Mouse (Mus musculus): ENCODE results near the gene Itga2b. TPM values are rescaled to one million over a fixed set of nuclear protein-coding genes. Genes with fewer than 3 reads are reported as not detected.

Gene Itga2b
- total and polyA plus RNA-seq, 2 experiments from 2014 or later, result 4.8 to 5.4 TPM

GRCm38 (mm10) chr11:102444321-102444720 is 25.6 kb downstream of the Itga2b start:
- peaks cover 16% of the 10 kb centered on the region for H3K36me3 ChIP-seq (replicated peaks; ENCODE audit: control insufficient read depth, insufficient read depth, low read length)
- H3K9me3 ChIP-seq (replicated peaks; ENCODE audit: control insufficient read depth, low read length), result no peaks in the 10 kb centered on the region
- DNase-seq (ENCODE audit: low spot score) (no peak), ATAC-seq (ENCODE audit: insufficient read depth, low read depth) (no peak)
- no peak overlapping the region for H3K9ac ChIP-seq (replicated peaks; ENCODE audit: low read depth, low read length)
- 59% methylated on average over 3 of the region's 3 CpGs for WGBS
- no peak for TF ChIP-seq CTCF (IDR thresholded peaks at IDR 0.05; ENCODE audit: low read depth)
- no peak for TF ChIP-seq EP300 (IDR thresholded peaks at IDR 0.05; ENCODE audit: low read depth)
- H3K4me3 ChIP-seq (ENCODE audit: low read depth, low read length), result no peak overlapping the region
- H3K4me1 ChIP-seq (ENCODE audit: control insufficient read depth, insufficient read depth), result peaks cover 40% of the 10 kb centered on the region
- H3K4me2 ChIP-seq (ENCODE audit: low read depth, low read length), result no peak overlapping the region
- H3K27me3 ChIP-seq (ENCODE audit: control insufficient read depth, insufficient read depth, low read length), result 0 out of 2 replicates have a peak, but pooled peaks cover 7% of the 10 kb centered on the region
- no peak overlapping the region for H3K27ac ChIP-seq (ENCODE audit: low read depth)

GRCm38 (mm10) chr11:102443740-102444139 is 26.2 kb downstream of the Itga2b start:
- H3K4me2 ChIP-seq (ENCODE audit: low read depth, low read length), result no peak overlapping the region
- H3K27me3 ChIP-seq (ENCODE audit: control insufficient read depth, insufficient read depth, low read length), result 0 out of 2 replicates have a peak, but pooled peaks cover 7% of the 10 kb centered on the region
- no peak for ATAC-seq (ENCODE audit: insufficient read depth, low read depth)
- 33% methylated on average over 12 of the region's 12 CpGs for WGBS
- peaks cover 40% of the 10 kb centered on the region for H3K4me1 ChIP-seq (ENCODE audit: control insufficient read depth, insufficient read depth)
- TF ChIP-seq CTCF (IDR thresholded peaks at IDR 0.05; ENCODE audit: low read depth) (no peak), EP300 (IDR thresholded peaks at IDR 0.05; ENCODE audit: low read depth) (no peak)
- no peak for DNase-seq (ENCODE audit: low spot score)
- peaks cover 22% of the 10 kb centered on the region for H3K36me3 ChIP-seq (replicated peaks; ENCODE audit: control insufficient read depth, insufficient read depth, low read length)
- no peak overlapping the region; the same call in 1 of the 2 replicates for H3K9ac ChIP-seq (replicated peaks; ENCODE audit: low read depth, low read length)
- H3K4me3 ChIP-seq (ENCODE audit: low read depth, low read length), result no peak overlapping the region
- H3K27ac ChIP-seq (ENCODE audit: low read depth), result no peak overlapping the region
- no peaks in the 10 kb centered on the region for H3K9me3 ChIP-seq (replicated peaks; ENCODE audit: control insufficient read depth, low read length)

GRCm38 (mm10) chr11:102442089-102442488 is 27.8 kb downstream of the Itga2b start:
- Histone ChIP-seq H3K27ac (ENCODE audit: low read depth) (peak overlapping the region; percentile 40; the same call in 1 of the 2 replicates), H3K27me3 (ENCODE audit: control insufficient read depth, insufficient read depth, low read length) (no peaks in the 10 kb centered on the region), H3K36me3 (replicated peaks; ENCODE audit: control insufficient read depth, insufficient read depth, low read length) (peaks cover 22% of the 10 kb centered on the region), H3K9me3 (replicated peaks; ENCODE audit: control insufficient read depth, low read length) (no peaks in the 10 kb centered on the region), H3K9ac (replicated peaks; ENCODE audit: low read depth, low read length) (no peak overlapping the region), H3K4me3 (ENCODE audit: low read depth, low read length) (no peak overlapping the region), H3K4me2 (ENCODE audit: low read depth, low read length) (no peak overlapping the region), H3K4me1 (ENCODE audit: control insufficient read depth, insufficient read depth) (peaks cover 33% of the 10 kb centered on the region)
- TF ChIP-seq EP300 (IDR thresholded peaks at IDR 0.05; ENCODE audit: low read depth), result no peak
- TF ChIP-seq CTCF (IDR thresholded peaks at IDR 0.05; ENCODE audit: low read depth), result no peak
- DNase-seq (ENCODE audit: low spot score) (no peak), ATAC-seq (ENCODE audit: insufficient read depth, low read depth) (no peak)
- 80% methylated on average over 6 of the region's 6 CpGs for WGBS

- no peak overlapping the region for H3K27ac ChIP-seq (ENCODE audit: low read depth)
- H3K9ac ChIP-seq (replicated peaks; ENCODE audit: low read depth, low read length), result no peak overlapping the region
- 79% methylated on average over 3 of the region's 3 CpGs for WGBS
- H3K4me1 ChIP-seq (ENCODE audit: control insufficient read depth, insufficient read depth), result peaks cover 32% of the 10 kb centered on the region
- H3K27me3 ChIP-seq (ENCODE audit: control insufficient read depth, insufficient read depth, low read length), result no peaks in the 10 kb centered on the region
- TF ChIP-seq CTCF (IDR thresholded peaks at IDR 0.05; ENCODE audit: low read depth) (peak; percentile 12; the same call in 1 of the 2 replicates), EP300 (IDR thresholded peaks at IDR 0.05; ENCODE audit: low read depth) (no peak)
- DNase-seq (ENCODE audit: low spot score) (no peak), ATAC-seq (ENCODE audit: insufficient read depth, low read depth) (no peak)
- no peak overlapping the region for H3K4me2 ChIP-seq (ENCODE audit: low read depth, low read length)
- H3K9me3 ChIP-seq (replicated peaks; ENCODE audit: control insufficient read depth, low read length), result no peaks in the 10 kb centered on the region
- peaks cover 23% of the 10 kb centered on the region for H3K36me3 ChIP-seq (replicated peaks; ENCODE audit: control insufficient read depth, insufficient read depth, low read length)
- H3K4me3 ChIP-seq (ENCODE audit: low read depth, low read length), result no peak overlapping the region
Observed at GRCm38 (mm10) chr11:102441434-102441833, 28.5 kb downstream of the Itga2b start.

- ATAC-seq (ENCODE audit: insufficient read depth, low read depth), result no peak
- Histone ChIP-seq H3K27ac (ENCODE audit: low read depth) (no peak overlapping the region), H3K27me3 (ENCODE audit: control insufficient read depth, insufficient read depth, low read length) (no peaks in the 10 kb centered on the region), H3K36me3 (replicated peaks; ENCODE audit: control insufficient read depth, insufficient read depth, low read length) (peaks cover 35% of the 10 kb centered on the region), H3K9me3 (replicated peaks; ENCODE audit: control insufficient read depth, low read length) (no peaks in the 10 kb centered on the region), H3K4me3 (ENCODE audit: low read depth, low read length) (no peak overlapping the region), H3K4me2 (ENCODE audit: low read depth, low read length) (no peak overlapping the region), H3K4me1 (ENCODE audit: control insufficient read depth, insufficient read depth) (peaks cover 20% of the 10 kb centered on the region), H3K9ac (replicated peaks; ENCODE audit: low read depth, low read length) (no peak overlapping the region)
- TF ChIP-seq CTCF (IDR thresholded peaks at IDR 0.05; ENCODE audit: low read depth) (no peak), EP300 (IDR thresholded peaks at IDR 0.05; ENCODE audit: low read depth) (no peak)
- DNase-seq (ENCODE audit: low spot score), result no peak
- 87% methylated on average over 8 of the region's 8 CpGs for WGBS
Observed at GRCm38 (mm10) chr11:102440255-102440654, 29.7 kb downstream of the Itga2b start.

All from heart, postnatal 0 days (tissue).